Mouse (Mus musculus): Measurements from ENCODE around the gene Cerkl. TPM values are rescaled to one million over a fixed set of nuclear protein-coding genes. Genes with fewer than 3 reads are reported as not detected.
A peak's percentile ranks its signal among the peaks of the same experiment; 100 is the strongest.

Gene Cerkl
- polyA plus RNA-seq, 1 experiment from 2014 or later, result 1.3 TPM

GRCm38 (mm10) chr2:79430061-79430460, 26.5 kb downstream of the Cerkl start:
- Histone ChIP-seq H3K4me3 (replicated peaks) (no peak overlapping the region), H3K4me1 (peaks cover 3% of the 10 kb centered on the region; the same call in 1 of the 2 replicates), H3K9me3 (no peaks in the 10 kb centered on the region), H3K4me2 (no peak overlapping the region), H3K9ac (no peak overlapping the region), H3K36me3 (no peaks in the 10 kb centered on the region), H3K27me3 (replicated peaks) (0 out of 2 replicates have a peak, but pooled peaks cover 5% of the 10 kb centered on the region), H3K27ac (no peak overlapping the region)
- no peak for ATAC-seq (ENCODE audit: insufficient read depth, low FRiP score, low read depth)

- Histone ChIP-seq H3K36me3 (no peaks in the 10 kb centered on the region), H3K4me1 (peaks cover 3% of the 10 kb centered on the region; the same call in 1 of the 2 replicates), H3K9ac (no peak overlapping the region), H3K9me3 (no peaks in the 10 kb centered on the region), H3K4me2 (no peak overlapping the region), H3K27ac (no peak overlapping the region), H3K27me3 (replicated peaks) (0 out of 2 replicates have a peak, but pooled peaks cover 5% of the 10 kb centered on the region), H3K4me3 (replicated peaks) (no peak overlapping the region)
- 18% methylated on average over 6 of the region's 6 CpGs for WGBS
- ATAC-seq (ENCODE audit: insufficient read depth, low FRiP score, low read depth), result no peak
These were observed 26.9 kb downstream of the Cerkl start for GRCm38 (mm10) chr2:79429650-79430049.

- no peaks in the 10 kb centered on the region for H3K36me3 ChIP-seq
- H3K27ac ChIP-seq, result no peak overlapping the region
- H3K9ac ChIP-seq, result no peak overlapping the region
- WGBS, result 18% methylated on average over 7 of the region's 7 CpGs
- no peak for ATAC-seq (ENCODE audit: insufficient read depth, low FRiP score, low read depth)
- 0 out of 2 replicates have a peak, but pooled peaks cover 5% of the 10 kb centered on the region for H3K27me3 ChIP-seq (replicated peaks)
- H3K4me1 ChIP-seq, result peaks cover 3% of the 10 kb centered on the region; the same call in 1 of the 2 replicates
- H3K9me3 ChIP-seq, result no peaks in the 10 kb centered on the region
- H3K4me3 ChIP-seq (replicated peaks), result peak overlapping the region; percentile 42
- H3K4me2 ChIP-seq, result peak overlapping the region; percentile 81
These were observed 27.5 kb downstream of the Cerkl start for GRCm38 (mm10) chr2:79429108-79429507.

- peak overlapping the region; percentile 81 for H3K4me2 ChIP-seq
- no peak; the same call in 1 of the 2 replicates for ATAC-seq (ENCODE audit: insufficient read depth, low FRiP score, low read depth)
- H3K27ac ChIP-seq, result no peak overlapping the region
- 0 out of 2 replicates have a peak, but pooled peaks cover 5% of the 10 kb centered on the region for H3K27me3 ChIP-seq (replicated peaks)
- no peaks in the 10 kb centered on the region for H3K36me3 ChIP-seq
- H3K9me3 ChIP-seq, result no peaks in the 10 kb centered on the region
- no peak overlapping the region for H3K9ac ChIP-seq
- under 1% methylated on average over 35 of the region's 35 CpGs for WGBS
- peak overlapping the region; percentile 42 for H3K4me3 ChIP-seq (replicated peaks)
- peaks cover 3% of the 10 kb centered on the region; the same call in 1 of the 2 replicates for H3K4me1 ChIP-seq
These were observed 27.9 kb downstream of the Cerkl start for GRCm38 (mm10) chr2:79428569-79429104.

GRCm38 (mm10) chr2:79428022-79428421, 28.6 kb downstream of the Cerkl start:
- no peak for ATAC-seq (ENCODE audit: insufficient read depth, low FRiP score, low read depth)
- Histone ChIP-seq H3K27me3 (replicated peaks) (0 out of 2 replicates have a peak, but pooled peaks cover 5% of the 10 kb centered on the region), H3K27ac (no peak overlapping the region), H3K9ac (no peak overlapping the region), H3K4me3 (replicated peaks) (no peak overlapping the region), H3K4me2 (no peak overlapping the region), H3K4me1 (peaks cover 3% of the 10 kb centered on the region; the same call in 1 of the 2 replicates), H3K9me3 (no peaks in the 10 kb centered on the region), H3K36me3 (no peaks in the 10 kb centered on the region)
- 32% methylated on average over 6 of the region's 6 CpGs for WGBS

GRCm38 (mm10) chr2:79421696-79422095, 34.9 kb downstream of the Cerkl start:
- no peaks in the 10 kb centered on the region for H3K9me3 ChIP-seq
- ATAC-seq (ENCODE audit: insufficient read depth, low FRiP score, low read depth), result no peak
- H3K4me3 ChIP-seq (replicated peaks), result no peak overlapping the region
- H3K4me2 ChIP-seq, result no peak overlapping the region
- no peaks in the 10 kb centered on the region for H3K4me1 ChIP-seq
- no peaks in the 10 kb centered on the region for H3K27me3 ChIP-seq (replicated peaks)
- H3K36me3 ChIP-seq, result no peaks in the 10 kb centered on the region
- no peak overlapping the region for H3K27ac ChIP-seq
- H3K9ac ChIP-seq, result no peak overlapping the region
- 34% methylated on average over 6 of the region's 6 CpGs for WGBS

GRCm38 (mm10) chr2:79414505-79414904, 42.1 kb downstream of the Cerkl start:
- ATAC-seq (ENCODE audit: insufficient read depth, low FRiP score, low read depth), result no peak
- no peak overlapping the region for H3K4me3 ChIP-seq (replicated peaks)
- no peak overlapping the region for H3K9ac ChIP-seq
- H3K27ac ChIP-seq, result no peak overlapping the region
- WGBS, result 88% methylated on average over 7 of the region's 7 CpGs
- no peaks in the 10 kb centered on the region for H3K27me3 ChIP-seq (replicated peaks)
- no peaks in the 10 kb centered on the region for H3K4me1 ChIP-seq
- no peaks in the 10 kb centered on the region for H3K9me3 ChIP-seq
- no peak overlapping the region for H3K4me2 ChIP-seq
- H3K36me3 ChIP-seq, result no peaks in the 10 kb centered on the region

- Histone ChIP-seq H3K9ac (no peak overlapping the region), H3K27me3 (replicated peaks) (no peaks in the 10 kb centered on the region), H3K36me3 (no peaks in the 10 kb centered on the region), H3K4me2 (no peak overlapping the region), H3K4me3 (replicated peaks) (no peak overlapping the region), H3K4me1 (no peaks in the 10 kb centered on the region), H3K9me3 (no peaks in the 10 kb centered on the region), H3K27ac (no peak overlapping the region)
- WGBS, result 69% methylated on average over 3 of the region's 3 CpGs
- ATAC-seq (ENCODE audit: insufficient read depth, low FRiP score, low read depth), result no peak
These were observed 45.7 kb downstream of the Cerkl start for GRCm38 (mm10) chr2:79410903-79411255.

- Histone ChIP-seq H3K27me3 (replicated peaks) (no peaks in the 10 kb centered on the region), H3K4me1 (no peaks in the 10 kb centered on the region)
- WGBS, result 49% methylated on average over 15 of the region's 15 CpGs
These were observed 46.2 kb downstream of the Cerkl start for GRCm38 (mm10) chr2:79410247-79410902.

GRCm38 (mm10) chr2:79405661-79406405, 50.8 kb downstream of the Cerkl start:
- Histone ChIP-seq H3K36me3 (no peaks in the 10 kb centered on the region), H3K27me3 (replicated peaks) (no peaks in the 10 kb centered on the region), H3K4me1 (no peaks in the 10 kb centered on the region), H3K27ac (no peak overlapping the region), H3K4me2 (no peak overlapping the region), H3K9ac (no peak overlapping the region), H3K9me3 (no peaks in the 10 kb centered on the region), H3K4me3 (replicated peaks) (no peak overlapping the region)
- WGBS, result 83% methylated on average over 5 of the region's 5 CpGs
- no peak for ATAC-seq (ENCODE audit: insufficient read depth, low FRiP score, low read depth)

More at GRCm38 (mm10) chr2:79410247-79410902, 46.2 kb downstream of the Cerkl start:
- no peak for ATAC-seq (ENCODE audit: insufficient read depth, low FRiP score, low read depth)
- Histone ChIP-seq H3K9ac (no peak overlapping the region), H3K27ac (no peak overlapping the region), H3K4me3 (replicated peaks) (no peak overlapping the region), H3K36me3 (no peaks in the 10 kb centered on the region), H3K9me3 (no peaks in the 10 kb centered on the region), H3K4me2 (no peak overlapping the region)

GRCm38 (mm10) chr2:79400045-79400444, 56.5 kb downstream of the Cerkl start:
- WGBS, result 72% methylated on average over 4 of the region's 4 CpGs
- Histone ChIP-seq H3K4me2 (no peak overlapping the region), H3K36me3 (no peaks in the 10 kb centered on the region), H3K9ac (no peak overlapping the region), H3K4me3 (replicated peaks) (no peak overlapping the region), H3K27me3 (replicated peaks) (no peaks in the 10 kb centered on the region), H3K9me3 (no peaks in the 10 kb centered on the region), H3K27ac (no peak overlapping the region), H3K4me1 (no peaks in the 10 kb centered on the region)
- no peak for ATAC-seq (ENCODE audit: insufficient read depth, low FRiP score, low read depth)

Data from stomach, embryonic 15.5 days (tissue).